Mouse (Mus musculus) hindbrain, embryonic 12.5 days (tissue): ENCODE data around the gene Nfatc2. TPM values are rescaled to one million over a fixed set of nuclear protein-coding genes. Genes with fewer than 3 reads are reported as not detected.

Experiments used
- ATAC-seq: fragments of 200-750 bp; cut with Nextera tagmentation; 2 replicates; pipeline ENCODE4 v1.8.0; 2017; ENCODE audit warnings: moderate TSS enrichment; ENCODE audit not compliant: low FRiP score
- H3K27ac ChIP-seq: fragments of 300-500 bp; sonication (generic); 2 replicates; pipeline ENCODE4 v1.5.1; 2016; ENCODE audit warnings: mild to moderate bottlenecking
- H3K27me3 ChIP-seq: fragments of 300-500 bp; sonication (generic); 2 replicates; pipeline ENCODE4 v1.6.1; 2016; ENCODE audit warnings: mild to moderate bottlenecking
- H3K36me3 ChIP-seq: fragments of 300-500 bp; sonication (generic); 2 replicates; pipeline ENCODE4 v1.6.1; 2016; ENCODE audit warnings: mild to moderate bottlenecking
- H3K4me1 ChIP-seq: fragments of 300-500 bp; sonication (generic); 2 replicates; pipeline ENCODE4 v1.6.1; 2016
- H3K4me2 ChIP-seq: fragments of 300-500 bp; sonication (generic); replicated peaks from 2 replicates; pipeline ENCODE4 v1.6.1; 2016; ENCODE audit warnings: mild to moderate bottlenecking
- H3K4me3 ChIP-seq: fragments of 300-500 bp; sonication (generic); 2 replicates; pipeline ENCODE4 v1.5.1; 2016; ENCODE audit warnings: mild to moderate bottlenecking
- H3K9ac ChIP-seq: fragments of 300-500 bp; sonication (generic); 2 replicates; pipeline ENCODE4 v1.6.1; 2016; ENCODE audit warnings: mild to moderate bottlenecking, moderate library complexity
- H3K9me3 ChIP-seq: fragments of 300-500 bp; sonication (generic); replicated peaks from 2 replicates; pipeline ENCODE4 v1.6.1; 2016; ENCODE audit warnings: mild to moderate bottlenecking
- WGBS: fragments of 180-500 bp; shearing (Covaris S2); methylation state at CpG from one replicate; pipeline ENCODE4 v1.1.7; 2016; 5-methylcytosine and 5-hydroxymethylcytosine counted together
- polyA plus RNA-seq: library from polyadenylated mRNA; unstranded; fragments of >200 nt; fragmentation: Nextera tagmentation; extraction: Ambion mirVana; gene quantifications from 2 replicates; pipeline ENCODE4 v1.2.1, GENCODE M21; 2016

Gene Nfatc2
- polyA plus RNA-seq, 1 experiment from 2014 or later: 2.2 TPM

DNA sequence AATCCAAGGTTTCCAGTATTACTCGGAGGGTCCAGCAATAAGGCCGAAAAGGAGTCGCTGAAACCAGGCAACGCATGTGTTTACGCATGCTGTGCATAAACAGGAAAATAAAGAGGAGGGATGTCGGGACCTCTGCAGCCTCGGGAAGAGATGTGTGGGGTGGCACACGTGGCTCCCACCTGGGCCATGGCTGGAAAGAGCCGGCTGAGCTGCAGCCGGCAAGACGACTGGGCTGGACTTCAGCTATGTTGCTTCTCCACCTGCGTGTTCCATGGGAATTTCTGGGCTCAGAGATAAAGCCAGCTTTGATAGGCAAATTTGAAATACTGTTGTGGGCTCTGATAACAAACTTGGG lies 907 bp upstream of the Nfatc2 start:
- H3K9ac ChIP-seq: no peak overlapping the region
- WGBS: 25% methylated on average over 12 of the region's 12 CpGs
- peaks cover 57% of the 10 kb centered on the region for H3K27me3 ChIP-seq
- no peaks in the 10 kb centered on the region for H3K36me3 ChIP-seq
- 0 out of 2 replicates have a peak overlapping the region, but pooled peaks have one; percentile 12 for H3K27ac ChIP-seq
- no peak overlapping the region for H3K4me3 ChIP-seq
- no peak for ATAC-seq
- H3K4me2 ChIP-seq: peak overlapping the region; percentile 72; the same call in 1 of the 2 replicates
- peaks cover 33% of the 10 kb centered on the region for H3K4me1 ChIP-seq
- no peaks in the 10 kb centered on the region for H3K9me3 ChIP-seq

DNA sequence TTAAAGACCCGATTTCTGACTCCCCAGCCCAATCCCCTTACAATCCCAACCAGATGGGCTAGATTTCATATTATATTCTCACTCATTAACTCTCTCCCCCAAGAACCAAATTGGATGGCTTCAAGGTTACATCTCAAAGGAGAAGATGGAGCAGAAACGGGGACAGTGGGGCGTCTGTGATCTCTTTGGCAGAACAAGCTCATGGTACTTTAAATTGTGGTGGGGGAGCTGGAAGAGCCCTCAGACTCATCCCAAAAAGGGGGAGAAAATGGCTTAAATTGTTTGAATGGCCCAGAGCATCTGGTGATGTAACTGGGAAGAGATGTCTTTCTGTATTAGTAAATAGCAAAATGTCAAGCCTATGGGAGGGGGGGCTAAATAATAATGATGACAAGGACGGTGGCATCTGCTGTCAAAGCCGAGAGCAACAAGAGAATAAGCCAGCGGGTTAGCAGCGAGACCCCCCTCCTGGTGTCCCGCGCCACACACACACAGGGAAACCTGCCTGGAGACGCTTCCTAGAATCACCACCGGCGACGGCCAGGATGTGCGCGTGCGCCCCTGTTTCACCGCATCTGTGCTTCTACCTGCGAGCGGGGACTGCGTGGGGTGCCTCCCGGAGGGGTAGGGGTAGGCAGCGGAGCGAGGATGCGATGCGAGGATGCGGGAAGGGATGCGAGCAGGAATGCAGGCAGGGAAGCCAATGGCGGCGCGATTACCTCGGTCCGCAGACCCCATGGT lies 537 bp downstream of the Nfatc2 start:
- H3K36me3 ChIP-seq: no peaks in the 10 kb centered on the region
- ATAC-seq: peak; percentile 52
- peaks cover 57% of the 10 kb centered on the region for H3K27me3 ChIP-seq
- peak overlapping the region; percentile 45 for H3K4me3 ChIP-seq
- no peaks in the 10 kb centered on the region for H3K9me3 ChIP-seq
- H3K4me2 ChIP-seq: peak overlapping the region; percentile 72
- peak overlapping the region; percentile 60 for H3K27ac ChIP-seq
- peak overlapping the region; percentile 54 for H3K9ac ChIP-seq
- peaks cover 33% of the 10 kb centered on the region for H3K4me1 ChIP-seq
- under 1% methylated on average over 32 of the region's 32 CpGs for WGBS

DNA sequence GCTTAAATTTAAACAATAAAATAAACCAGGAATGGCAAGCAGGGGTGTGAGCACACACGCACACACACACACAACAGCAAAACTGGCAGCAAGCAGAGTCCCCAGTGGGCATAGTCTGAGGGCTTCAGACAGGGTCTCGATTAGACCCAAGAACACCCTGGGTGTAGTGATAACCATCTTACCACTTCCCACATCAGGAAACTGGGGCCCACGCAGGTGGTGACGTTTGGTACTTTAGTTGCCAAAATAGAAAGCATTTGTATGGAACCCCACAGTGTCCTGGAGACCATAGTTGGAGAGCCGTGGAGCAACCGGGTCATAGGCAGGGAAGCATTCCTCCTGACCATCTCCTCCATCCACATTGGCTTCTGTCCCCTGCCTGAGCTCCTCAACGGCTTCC lies 5.8 kb downstream of the Nfatc2 start:
- H3K36me3 ChIP-seq: no peaks in the 10 kb centered on the region
- no peaks in the 10 kb centered on the region for H3K9me3 ChIP-seq
- no peak overlapping the region for H3K27ac ChIP-seq
- peaks cover 13% of the 10 kb centered on the region for H3K4me1 ChIP-seq
- H3K27me3 ChIP-seq: peaks cover 41% of the 10 kb centered on the region
- no peak for ATAC-seq
- WGBS: 84% methylated on average over 7 of the region's 7 CpGs
- H3K4me3 ChIP-seq: no peak overlapping the region
- H3K4me2 ChIP-seq: no peak overlapping the region
- no peak overlapping the region for H3K9ac ChIP-seq

DNA sequence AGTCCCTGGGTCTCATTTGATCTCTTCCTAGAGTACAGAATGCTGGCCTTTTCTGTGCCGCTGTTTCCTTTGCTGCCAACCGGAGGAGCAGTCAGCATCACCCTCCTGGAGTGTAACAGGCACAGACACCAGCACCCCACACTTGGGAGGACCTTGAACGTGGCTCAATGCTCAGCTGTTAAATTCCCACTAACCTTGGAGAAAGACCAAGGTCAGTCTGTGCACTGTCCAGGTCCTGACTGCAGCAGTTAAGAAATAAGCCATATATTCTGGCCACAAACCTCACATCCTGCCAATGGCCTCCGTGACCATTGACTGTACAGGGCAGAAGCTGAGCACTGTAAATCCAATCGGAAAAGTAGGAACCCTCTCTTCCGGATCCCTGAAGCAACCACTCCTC lies 7.8 kb downstream of the Nfatc2 start:
- 86% methylated on average over 6 of the region's 6 CpGs for WGBS
- Histone ChIP-seq H3K4me2 (no peak overlapping the region), H3K4me1 (peaks cover 19% of the 10 kb centered on the region), H3K27me3 (peaks cover 45% of the 10 kb centered on the region), H3K27ac (no peak overlapping the region), H3K9me3 (no peaks in the 10 kb centered on the region), H3K4me3 (no peak overlapping the region), H3K9ac (no peak overlapping the region), H3K36me3 (no peaks in the 10 kb centered on the region)
- no peak for ATAC-seq

DNA sequence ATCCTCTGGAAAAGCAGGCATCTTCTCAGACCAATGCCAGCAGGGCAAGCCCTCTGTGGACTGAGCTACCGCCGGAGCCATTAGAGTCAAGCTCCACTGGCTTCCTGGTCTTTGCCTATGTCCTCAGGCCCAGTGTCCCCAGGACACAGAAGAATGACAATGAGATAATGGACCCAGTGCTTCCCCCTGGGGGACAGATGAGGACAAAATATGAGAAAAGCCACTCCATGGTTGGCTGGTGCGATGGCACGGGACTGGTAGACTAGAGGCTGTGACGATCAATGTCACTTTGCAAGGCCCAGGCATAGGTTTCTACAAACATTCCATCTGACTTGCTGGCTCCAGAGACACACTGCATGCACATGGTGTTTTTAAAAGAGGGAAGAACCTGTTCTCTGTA lies 8.5 kb downstream of the Nfatc2 start:
- Histone ChIP-seq H3K9me3 (no peaks in the 10 kb centered on the region), H3K4me1 (peaks cover 19% of the 10 kb centered on the region), H3K27ac (no peak overlapping the region), H3K4me2 (no peak overlapping the region), H3K36me3 (no peaks in the 10 kb centered on the region), H3K4me3 (no peak overlapping the region), H3K9ac (no peak overlapping the region), H3K27me3 (peaks cover 45% of the 10 kb centered on the region)
- no peak for ATAC-seq
- 83% methylated on average over 5 of the region's 5 CpGs for WGBS

DNA sequence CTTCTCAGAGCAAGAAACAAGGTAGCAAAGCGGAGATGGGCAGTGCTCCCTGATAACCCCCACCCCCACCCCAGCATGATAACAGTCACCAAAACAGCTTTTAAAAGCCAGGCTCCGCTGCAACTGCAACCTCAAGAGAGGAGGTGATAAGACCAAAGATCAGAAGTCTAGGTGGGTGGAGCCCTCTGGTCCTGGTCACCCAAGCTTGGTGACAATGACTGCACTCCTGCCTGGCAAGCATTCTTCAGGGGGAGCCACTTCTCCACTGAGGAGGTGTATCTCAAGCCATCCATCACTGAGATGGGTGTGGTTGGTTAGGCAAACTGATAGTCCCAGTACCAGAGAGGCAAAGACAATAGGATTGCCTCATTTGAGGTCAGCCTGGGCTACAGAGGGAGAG lies 10.4 kb downstream of the Nfatc2 start:
- Histone ChIP-seq H3K27ac (no peak overlapping the region), H3K9ac (no peak overlapping the region), H3K36me3 (no peaks in the 10 kb centered on the region), H3K27me3 (peaks cover 45% of the 10 kb centered on the region), H3K4me1 (peaks cover 19% of the 10 kb centered on the region), H3K4me3 (no peak overlapping the region), H3K4me2 (no peak overlapping the region), H3K9me3 (no peaks in the 10 kb centered on the region)
- 62% methylated on average over 2 of the region's 2 CpGs for WGBS
- no peak for ATAC-seq

DNA sequence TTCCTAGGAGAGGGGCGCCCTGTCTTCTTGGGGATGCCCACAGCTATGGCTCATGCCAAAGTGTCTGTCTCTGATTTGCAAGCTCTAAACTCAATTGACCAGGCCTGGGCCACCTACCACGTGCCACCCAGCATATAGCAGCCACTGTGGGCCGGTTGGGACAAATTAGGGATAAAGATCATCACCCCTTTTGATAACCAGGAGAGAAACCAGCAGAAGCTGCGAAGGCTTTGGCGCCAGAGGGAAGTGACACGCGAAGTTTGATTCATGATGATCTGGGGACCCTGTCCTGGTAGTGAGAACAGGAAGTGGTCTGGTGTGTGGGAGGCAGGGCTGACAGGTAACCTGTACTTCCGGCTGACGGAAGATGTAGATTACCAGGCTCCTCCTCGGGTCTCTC lies 10.9 kb downstream of the Nfatc2 start:
- Histone ChIP-seq H3K4me2 (peak overlapping the region; percentile 69), H3K36me3 (no peaks in the 10 kb centered on the region), H3K27me3 (peaks cover 45% of the 10 kb centered on the region), H3K9ac (no peak overlapping the region), H3K4me1 (peaks cover 19% of the 10 kb centered on the region), H3K27ac (no peak overlapping the region), H3K4me3 (peak overlapping the region; percentile 37), H3K9me3 (no peaks in the 10 kb centered on the region)
- WGBS: 46% methylated on average over 10 of the region's 10 CpGs
- no peak for ATAC-seq

DNA sequence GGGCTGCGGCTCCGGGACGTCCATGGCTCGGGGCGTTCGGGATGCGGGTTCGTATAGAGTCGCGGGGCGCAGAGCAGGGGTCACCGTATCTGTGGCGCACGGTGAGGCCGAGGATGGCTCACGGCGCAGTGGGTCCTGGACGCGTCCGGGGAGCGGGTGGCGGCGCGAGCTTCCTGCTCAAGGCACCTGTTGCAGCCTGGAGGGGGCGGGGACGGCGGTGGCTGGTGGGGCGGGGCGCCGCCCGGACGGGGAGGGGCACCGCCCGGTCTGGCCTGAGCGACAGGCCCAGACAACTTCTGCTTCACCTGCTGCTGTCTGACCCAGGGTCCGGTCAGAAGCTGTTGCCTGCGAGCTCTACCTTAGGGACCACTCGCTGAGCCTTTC lies 11.3 kb downstream of the Nfatc2 start:
- peaks cover 45% of the 10 kb centered on the region for H3K27me3 ChIP-seq
- H3K4me3 ChIP-seq: peak overlapping the region; percentile 37
- peak overlapping the region; percentile 69 for H3K4me2 ChIP-seq
- no peak overlapping the region for H3K27ac ChIP-seq
- WGBS: under 1% methylated on average over 17 of the region's 38 CpGs
- 0 out of 2 replicates have a peak, but pooled peaks have one; percentile 6 for ATAC-seq
- H3K4me1 ChIP-seq: peaks cover 19% of the 10 kb centered on the region
- no peaks in the 10 kb centered on the region for H3K9me3 ChIP-seq
- peak overlapping the region; percentile 51; the same call in 1 of the 2 replicates for H3K9ac ChIP-seq
- no peaks in the 10 kb centered on the region for H3K36me3 ChIP-seq

DNA sequence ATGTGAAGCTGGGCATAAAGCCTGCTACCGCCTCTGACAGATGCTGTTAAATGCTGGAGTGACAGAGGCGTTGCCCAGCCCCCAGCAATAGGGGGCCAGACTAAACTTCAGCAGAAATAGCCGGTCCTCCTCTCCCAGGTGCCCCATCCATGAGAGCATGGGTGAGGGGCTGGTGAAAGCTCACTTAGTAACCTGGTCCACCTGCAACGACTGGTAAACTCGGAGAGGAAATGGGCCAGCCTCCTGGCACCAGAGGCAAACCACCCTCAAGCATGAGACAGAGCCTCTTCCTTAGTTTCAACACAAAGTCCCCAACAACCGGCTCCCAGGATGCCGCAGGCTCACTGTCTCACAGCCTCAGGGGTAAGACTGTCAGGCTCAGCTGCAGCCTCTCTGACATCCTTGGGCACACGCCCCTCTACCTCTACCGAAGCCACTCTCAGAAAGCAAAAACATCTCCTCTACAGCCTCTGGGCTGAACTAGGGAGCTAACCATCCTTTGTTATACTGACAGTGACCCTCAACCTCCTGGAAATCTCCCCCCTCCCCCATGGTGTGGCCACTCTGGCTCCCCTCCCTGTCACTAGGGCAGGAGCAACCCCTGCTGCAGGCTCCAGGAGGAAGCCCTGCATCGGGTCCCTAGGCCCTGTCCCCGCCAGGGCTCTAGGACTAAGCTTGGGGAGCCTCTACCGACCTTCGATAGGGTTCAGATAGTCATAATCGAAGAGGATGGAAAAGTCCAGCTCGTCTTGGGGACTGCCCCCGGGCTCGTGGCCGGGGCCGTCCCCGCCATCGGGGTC lies 11.9 kb downstream of the Nfatc2 start:
- 7% methylated on average over 21 of the region's 21 CpGs for WGBS
- Histone ChIP-seq H3K9ac (peak overlapping the region; percentile 51; the same call in 1 of the 2 replicates), H3K4me2 (peak overlapping the region; percentile 69), H3K27me3 (peaks cover 45% of the 10 kb centered on the region), H3K4me1 (peaks cover 19% of the 10 kb centered on the region), H3K9me3 (no peaks in the 10 kb centered on the region), H3K4me3 (peak overlapping the region; percentile 37), H3K36me3 (no peaks in the 10 kb centered on the region), H3K27ac (no peak overlapping the region)
- ATAC-seq: peak; percentile 44; the same call in 1 of the 2 replicates

DNA sequence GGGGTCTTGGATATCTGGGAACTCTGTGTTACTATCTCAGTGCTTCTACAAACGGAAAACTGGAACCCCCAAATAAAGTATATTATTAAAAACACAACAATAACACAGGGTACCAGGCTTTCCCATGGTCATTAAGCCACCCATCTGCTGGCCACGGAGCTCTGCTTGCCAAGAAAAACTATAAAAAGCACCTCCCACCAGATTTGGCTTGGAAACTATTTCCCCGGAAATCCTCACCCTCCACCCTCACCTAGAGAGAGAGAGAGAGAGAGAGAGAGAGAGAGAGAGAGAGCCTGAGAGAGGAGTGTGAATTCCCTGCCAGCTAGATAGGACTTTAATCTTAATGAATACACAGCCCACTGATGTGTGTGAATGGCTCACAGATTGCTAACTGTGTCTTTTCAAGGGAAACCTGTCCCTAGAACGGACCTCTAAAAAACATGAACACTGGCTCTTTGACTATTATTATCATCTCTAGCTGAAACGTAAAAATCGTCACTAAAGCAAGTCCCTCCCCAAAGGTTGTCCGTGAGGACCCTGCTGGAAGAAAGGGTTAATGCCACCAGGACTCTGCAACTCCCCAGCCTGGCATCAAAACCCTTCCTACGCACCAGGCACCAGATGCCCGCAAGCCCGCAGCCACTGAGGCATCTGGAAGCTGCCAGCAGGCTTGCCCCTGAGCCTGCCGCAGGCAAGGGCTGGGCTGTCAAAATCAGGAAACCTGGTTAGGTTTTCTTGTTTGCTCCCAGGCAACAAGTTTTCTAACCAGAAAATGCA lies 12.7 kb downstream of the Nfatc2 start:
- no peaks in the 10 kb centered on the region for H3K9me3 ChIP-seq
- WGBS: 59% methylated on average over 11 of the region's 11 CpGs
- H3K27ac ChIP-seq: no peak overlapping the region
- no peaks in the 10 kb centered on the region for H3K36me3 ChIP-seq
- no peak overlapping the region for H3K4me3 ChIP-seq
- no peak overlapping the region for H3K9ac ChIP-seq
- 0 out of 2 replicates have a peak overlapping the region, but pooled peaks have one; percentile 69 for H3K4me2 ChIP-seq
- no peak for ATAC-seq
- peaks cover 45% of the 10 kb centered on the region for H3K27me3 ChIP-seq
- peaks cover 24% of the 10 kb centered on the region for H3K4me1 ChIP-seq

DNA sequence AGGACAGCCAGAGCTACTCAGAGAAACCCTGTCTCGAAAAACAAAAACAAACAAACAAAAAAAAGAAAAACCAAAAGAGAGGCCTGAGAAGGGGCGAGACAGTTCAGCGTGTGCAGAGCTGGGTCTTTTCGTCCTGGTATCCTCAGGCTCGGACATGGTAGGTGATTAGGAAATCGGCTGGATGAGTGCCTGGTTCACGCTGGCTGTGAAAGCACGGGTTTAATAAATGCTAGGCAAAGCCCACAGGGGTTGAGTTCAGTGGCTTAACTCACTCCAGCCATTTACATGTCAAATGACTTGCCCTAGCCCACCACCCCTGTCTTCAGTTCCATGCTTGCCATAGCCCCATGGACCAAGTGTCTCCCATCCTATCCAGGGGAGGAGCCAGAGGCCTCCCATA lies 14.3 kb downstream of the Nfatc2 start:
- H3K4me3 ChIP-seq: no peak overlapping the region
- H3K4me1 ChIP-seq: peaks cover 24% of the 10 kb centered on the region
- H3K9ac ChIP-seq: no peak overlapping the region
- H3K4me2 ChIP-seq: no peak overlapping the region
- H3K27ac ChIP-seq: no peak overlapping the region
- no peaks in the 10 kb centered on the region for H3K36me3 ChIP-seq
- H3K27me3 ChIP-seq: peaks cover 45% of the 10 kb centered on the region
- no peaks in the 10 kb centered on the region for H3K9me3 ChIP-seq
- WGBS: 74% methylated on average over 8 of the region's 8 CpGs
- no peak for ATAC-seq

DNA sequence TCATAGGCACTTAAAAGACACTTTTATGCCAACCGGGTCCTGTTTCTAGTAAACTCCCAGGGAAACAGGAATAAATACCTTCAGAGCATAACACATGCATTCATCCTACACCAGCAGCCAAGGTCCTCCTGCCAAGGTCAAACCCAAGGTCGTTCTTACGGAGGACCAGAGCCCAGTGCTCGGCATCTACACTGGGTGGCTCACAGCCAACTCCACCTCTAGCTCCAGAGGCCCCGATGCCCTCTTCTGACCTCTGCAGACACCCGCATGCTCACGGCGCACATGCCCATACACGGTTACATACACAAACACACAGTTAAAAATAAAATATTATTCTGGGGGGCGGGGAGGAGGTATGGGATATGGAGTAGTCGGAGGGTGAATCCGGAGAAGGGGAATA lies 14.9 kb downstream of the Nfatc2 start:
- Histone ChIP-seq H3K4me1 (peaks cover 24% of the 10 kb centered on the region), H3K4me2 (no peak overlapping the region), H3K9me3 (no peaks in the 10 kb centered on the region), H3K9ac (no peak overlapping the region), H3K27me3 (peaks cover 38% of the 10 kb centered on the region), H3K36me3 (no peaks in the 10 kb centered on the region), H3K4me3 (no peak overlapping the region), H3K27ac (no peak overlapping the region)
- 86% methylated on average over 12 of the region's 12 CpGs for WGBS
- ATAC-seq: no peak
